Mouse (Mus musculus) ES-E14 (cell line): ENCODE measurements at regions not wholly inside any gene's neighbourhood (a gene's known extent, or its start where the extent isn't known, plus 50 kb on each side); places are given as distances from the start of the nearest gene placed in this dataset.

Source experiments
- CHD2 ChIP-seq: IDR thresholded peaks from 2 replicates; pipeline ENCODE4 v1.6.1; 2014; ENCODE audit warnings: mild to moderate bottlenecking, low read depth, low read length, inconsistent platforms
- HCFC1 ChIP-seq: IDR thresholded peaks from 2 replicates; pipeline ENCODE4 v1.6.1; 2012; ENCODE audit warnings: low read length, inconsistent platforms, borderline replicate concordance; ENCODE audit not compliant: insufficient read depth
- ZNF384 ChIP-seq: IDR thresholded peaks from 2 replicates; pipeline ENCODE4 v1.6.1; 2012; ENCODE audit warnings: low read depth, low read length, inconsistent platforms

- TF ChIP-seq HCFC1 (no peak), ZNF384 (no peak), CHD2 (no peak)
These were observed 245.2 kb upstream of the Adgra3 start for GRCm38 (mm10) chr5:50303859-50304480.
